Mouse (Mus musculus): ENCODE measurements around the gene Glg1.

GRCm38 (mm10) chr8:111119481-111119880 is 139.5 kb downstream of the Glg1 start:
- TF ChIP-seq ETS1 (conservative IDR thresholded peaks at IDR 0.05; ENCODE audit: low read depth, low read length) (no peak), PAX5 (IDR thresholded peaks at IDR 0.05; ENCODE audit: low read length) (no peak), EP300 (IDR thresholded peaks at IDR 0.05; ENCODE audit: low read length) (no peak), CTCF (conservative IDR thresholded peaks at IDR 0.05 in 1 of 2, IDR thresholded peaks at IDR 0.05 in 1 of 2; ENCODE audit: low read depth in 2 of 2, low read length in 2 of 2) (no peak), MAFK (IDR thresholded peaks at IDR 0.05; ENCODE audit: insufficient replicate concordance, low read length) (no peak)
